Mouse (Mus musculus): ENCODE measurements around the gene Zfp871. TPM values are rescaled to one million over a fixed set of nuclear protein-coding genes. Genes with fewer than 3 reads are reported as not detected.
"Not testable (repeated sequence)": the region's sequence is repeated elsewhere in the genome, so short reads cannot be mapped to it uniquely, and the experiment has no call there.

The Zfp871 gene
- total RNA-seq, 2 experiments from 2014 or later: 98.6 to 106 TPM

DNA sequence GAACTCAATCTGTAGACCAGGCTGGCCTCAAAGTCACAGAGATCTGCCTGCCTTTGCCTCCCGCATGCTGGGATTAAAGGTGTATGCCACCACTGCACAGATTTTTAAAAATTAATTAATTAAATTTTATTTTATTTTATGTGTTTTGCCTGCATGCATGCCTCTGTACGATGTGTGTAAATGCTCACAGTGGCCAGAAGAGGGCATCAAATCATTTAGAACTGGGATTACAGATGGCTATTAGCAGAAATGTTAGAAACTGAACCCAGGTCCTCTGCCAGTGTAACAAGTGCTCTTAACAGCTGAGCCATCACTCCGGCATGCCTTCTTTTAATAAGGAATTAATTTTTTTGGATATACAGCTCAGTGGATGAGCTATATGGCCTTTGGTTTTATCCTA lies 59.1 kb downstream of the Zfp871 start:
- DNase-seq: no peak

DNA sequence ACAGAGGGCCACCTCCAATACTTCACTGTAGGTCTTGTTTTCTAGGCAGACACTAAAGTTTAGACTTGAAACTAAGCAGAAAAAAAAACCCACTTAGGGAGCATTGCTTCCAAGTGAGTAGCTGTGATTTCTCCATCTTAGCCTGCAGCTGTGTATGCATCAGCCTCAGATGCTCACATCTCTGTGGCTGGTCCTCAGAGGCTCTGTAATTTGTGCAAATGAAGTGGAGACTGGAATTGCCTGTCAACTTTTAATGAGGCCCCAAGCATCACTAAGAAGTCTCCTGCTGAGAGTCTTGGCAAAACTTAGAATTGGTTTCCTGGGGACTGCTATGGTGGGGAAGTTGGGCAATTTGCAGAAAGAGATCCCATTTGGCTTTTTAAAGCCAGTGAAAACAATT lies 61.7 kb downstream of the Zfp871 start:
- not testable (repeated sequence) for DNase-seq

DNA sequence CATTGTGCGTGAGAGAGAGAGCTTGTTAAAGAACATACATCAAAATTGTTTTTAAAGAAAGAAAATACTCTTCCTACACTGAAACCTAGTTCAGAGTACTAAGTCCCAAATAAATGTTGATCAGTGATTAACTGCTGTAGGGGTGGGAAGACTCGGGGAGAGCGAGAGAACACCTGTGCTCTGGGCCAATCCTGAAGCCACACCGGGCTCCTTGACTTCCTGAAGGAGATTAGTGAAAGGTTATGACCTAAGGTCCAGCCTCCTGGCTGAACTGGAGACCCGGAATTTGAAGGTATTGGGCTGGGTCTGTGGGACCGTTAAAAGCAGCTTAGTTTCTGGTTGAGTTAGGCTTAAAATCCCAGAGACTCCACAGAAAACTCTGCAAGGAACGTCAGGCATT lies 65.3 kb downstream of the Zfp871 start:
- no peak for DNase-seq

DNA sequence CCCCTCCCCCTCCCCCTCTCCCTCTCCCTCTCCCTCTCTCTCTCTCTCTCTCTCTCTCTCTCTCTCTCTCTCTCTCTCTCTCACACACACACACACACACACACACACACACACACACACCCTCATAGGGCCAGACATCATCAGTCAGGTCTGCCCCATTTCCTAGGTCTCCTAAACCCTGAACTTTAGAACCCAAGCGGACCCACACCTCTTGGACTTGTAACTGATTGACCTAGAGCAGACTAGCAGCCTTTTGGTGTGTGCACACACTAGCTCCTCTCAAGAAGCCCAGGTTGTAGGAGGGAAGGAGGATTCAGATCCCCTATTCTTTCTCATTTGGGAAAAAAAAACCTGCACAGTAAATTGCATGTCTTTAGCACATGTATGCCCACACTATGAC lies 65.9 kb downstream of the Zfp871 start:
- not testable (repeated sequence) for DNase-seq

Other genes with a start within 250 kb of the Zfp871 start
- not detected for gene Cyp4f37, start 167.0 kb downstream of the Zfp871 start, total RNA-seq (2021)
- gene Cyp4f40, start 129.4 kb downstream of the Zfp871 start, total RNA-seq (2021): not detected
- gene Cyp4f15, start 102.7 kb downstream of the Zfp871 start, total RNA-seq (2021): 10 to 100 TPM; 16.7 to 20.8 TPM
- gene Zfp811, start 21.6 kb upstream of the Zfp871 start, total RNA-seq (2021): 1 to 10 TPM; 7.0 to 7.9 TPM
- gene Zfp799, start 42.0 kb upstream of the Zfp871 start, total RNA-seq (2021): 10 to 100 TPM; 32.0 to 33.8 TPM
- 10 to 100 TPM in 1 of 2 experiments, 1 to 10 TPM in 1; 7.6 to 11.5 TPM for gene Zfp870, start 103.4 kb upstream of the Zfp871 start, total RNA-seq (2021)
- 1 to 10 TPM; 4.3 to 4.6 TPM for gene Cyp4f14, start 129.1 kb upstream of the Zfp871 start, total RNA-seq (2021)
- 10 to 100 TPM; 23.4 to 24.1 TPM for gene Cyp4f13, start 159.1 kb upstream of the Zfp871 start, total RNA-seq (2021)
- gene Zfp472, start 177.5 kb upstream of the Zfp871 start, total RNA-seq (2021): 1 to 10 TPM; 4.7 to 5.0 TPM
- gene Zfp952, start 204.8 kb upstream of the Zfp871 start, total RNA-seq (2021): 10 to 100 TPM; 16.8 to 17.3 TPM
- 10 to 100 TPM; 19.7 to 24.3 TPM for gene Zfp763, start 245.1 kb upstream of the Zfp871 start, total RNA-seq (2021)